Mouse (Mus musculus): ENCODE data around the gene Zfp536.

DNA sequence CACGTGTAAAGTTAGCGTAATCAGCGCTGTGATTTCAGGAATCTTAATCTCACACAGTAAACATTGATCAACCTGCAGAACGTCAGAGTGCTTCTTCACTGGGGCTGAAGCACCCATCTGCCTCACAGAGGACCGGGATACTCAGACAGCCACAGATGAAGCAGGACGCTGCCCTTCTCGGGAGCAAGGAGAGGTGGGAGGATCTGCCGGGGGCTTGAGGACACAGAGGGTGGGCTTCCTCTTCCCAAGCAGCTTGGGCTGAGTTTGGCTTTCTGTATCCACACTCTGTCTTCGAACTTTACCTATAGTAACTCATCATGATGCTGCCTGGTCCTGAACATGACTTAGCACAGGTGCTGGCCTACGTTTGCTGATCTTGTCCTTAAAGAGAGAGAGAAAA lies 40.2 kb upstream of the Zfp536 start:
- TF ChIP-seq CTCF (IDR thresholded peaks at IDR 0.05; ENCODE audit: extremely low read depth, insufficient read depth, insufficient read length, insufficient replicate concordance) (no peak), POLR2A (IDR thresholded peaks at IDR 0.05; ENCODE audit: low read depth, low read length) (no peak)
